Mouse (Mus musculus) C2C12 (cell line): ENCODE results near the gene Trio. TPM values are rescaled to one million over a fixed set of nuclear protein-coding genes. Genes with fewer than 3 reads are reported as not detected.
A peak's percentile ranks its signal among the peaks of the same experiment; 100 is the strongest.

Experiments
- H3K27me3 ChIP-seq: one replicate; pipeline ENCODE4 v1.6.1; 2011; ENCODE audit not compliant: control insufficient read depth, insufficient read depth, insufficient read length
- H3K36me3 ChIP-seq: one replicate; pipeline ENCODE4 v1.6.1; 2011; ENCODE audit not compliant: control insufficient read depth, insufficient read depth
- H3K4me3 ChIP-seq: one replicate; pipeline ENCODE4 v1.5.1; 2011; ENCODE audit warnings: mild to moderate bottlenecking, control low read depth; ENCODE audit not compliant: poor library complexity, insufficient read depth, severe bottlenecking
- H3K79me2 ChIP-seq: one replicate; pipeline ENCODE4 v1.6.1; 2011; ENCODE audit not compliant: control insufficient read depth, insufficient read depth
- H3K79me3 ChIP-seq: one replicate; pipeline ENCODE4 v1.6.1; 2011; ENCODE audit warnings: low read depth, control low read depth
- H3ac ChIP-seq: one replicate; pipeline ENCODE3; 2011; ENCODE audit warnings: low read depth; ENCODE audit not compliant: control insufficient read depth, insufficient read length
- CEBPB ChIP-seq: IDR thresholded peaks from one replicate; pipeline ENCODE4 v1.6.1; 2011; ENCODE audit warnings: low read depth, mild to moderate bottlenecking, control low read depth, moderate library complexity
- CTCF ChIP-seq: IDR thresholded peaks from one replicate; pipeline ENCODE4 v1.5.1; 2011; ENCODE audit not compliant: control insufficient read depth, insufficient read depth, insufficient read length
- FOSL1 ChIP-seq: IDR thresholded peaks from one replicate; pipeline ENCODE4 v1.8.0; 2011; ENCODE audit warnings: mild to moderate bottlenecking, low read length; ENCODE audit not compliant: poor library complexity, insufficient read depth, severe bottlenecking
- MAX ChIP-seq: IDR thresholded peaks from one replicate; pipeline ENCODE4 v1.6.1; 2011; ENCODE audit warnings: mild to moderate bottlenecking, control low read depth
- MYOD1 ChIP-seq: IDR thresholded peaks from one replicate; pipeline ENCODE4 v1.6.1; 2011; ENCODE audit warnings: low read depth; ENCODE audit not compliant: control insufficient read depth, insufficient read length
- MYOG ChIP-seq: IDR thresholded peaks from one replicate; pipeline ENCODE4 v1.6.1; 2011; ENCODE audit not compliant: control insufficient read depth, insufficient read length; ENCODE audit errors: extremely low read depth
- USF1 ChIP-seq: IDR thresholded peaks from one replicate; pipeline ENCODE4 v1.6.1; 2011; ENCODE audit warnings: low read depth, mild to moderate bottlenecking, control low read depth, moderate library complexity
- polyA plus RNA-seq: library from polyadenylated mRNA; unstranded; fragments of >200 nt; fragmentation: generic; extraction: Trizol; gene quantifications from one replicate; pipeline ENCODE4 v1.2.1, GENCODE M21; 2012; ENCODE audit warnings: missing spikeins

Trio gene
- polyA plus RNA-seq, 1 experiment: 26.2 TPM

- TF ChIP-seq USF1: no peak
- TF ChIP-seq MYOD1: no peak
- no peak for TF ChIP-seq CEBPB
- TF ChIP-seq MYOG: no peak
- TF ChIP-seq FOSL1: no peak
- no peak for TF ChIP-seq CTCF
- no peak for TF ChIP-seq MAX
- no peaks in the 10 kb centered on the region for H3K27me3 ChIP-seq
These were observed 151.8 kb downstream of the Trio start for GRCm38 (mm10) chr15:27873747-27874320.

GRCm38 (mm10) chr15:27872286-27872685 is 153.4 kb downstream of the Trio start:
- Histone ChIP-seq H3K79me2 (peaks cover 8% of the 10 kb centered on the region), H3K36me3 (peaks cover 77% of the 10 kb centered on the region), H3K79me3 (no peaks in the 10 kb centered on the region), H3K27me3 (no peaks in the 10 kb centered on the region), H3K4me3 (no peak overlapping the region), H3ac (no peak overlapping the region)
- TF ChIP-seq MYOD1 (no peak), CTCF (no peak), MYOG (no peak), USF1 (no peak), MAX (no peak), FOSL1 (no peak), CEBPB (no peak)

More at GRCm38 (mm10) chr15:27873747-27874320, 151.8 kb downstream of the Trio start:
- no peak overlapping the region for H3ac ChIP-seq
- H3K79me3 ChIP-seq: no peaks in the 10 kb centered on the region
- H3K79me2 ChIP-seq: peaks cover 8% of the 10 kb centered on the region
- H3K4me3 ChIP-seq: no peak overlapping the region
- H3K36me3 ChIP-seq: peaks cover 83% of the 10 kb centered on the region

- no peak for TF ChIP-seq FOSL1
- peaks cover 8% of the 10 kb centered on the region for H3K79me2 ChIP-seq
- H3K79me3 ChIP-seq: no peaks in the 10 kb centered on the region
- no peaks in the 10 kb centered on the region for H3K27me3 ChIP-seq
- H3ac ChIP-seq: no peak overlapping the region
- peaks cover 76% of the 10 kb centered on the region for H3K36me3 ChIP-seq
- no peak overlapping the region for H3K4me3 ChIP-seq
These were observed 153.9 kb downstream of the Trio start for GRCm38 (mm10) chr15:27871708-27872107.

DNA sequence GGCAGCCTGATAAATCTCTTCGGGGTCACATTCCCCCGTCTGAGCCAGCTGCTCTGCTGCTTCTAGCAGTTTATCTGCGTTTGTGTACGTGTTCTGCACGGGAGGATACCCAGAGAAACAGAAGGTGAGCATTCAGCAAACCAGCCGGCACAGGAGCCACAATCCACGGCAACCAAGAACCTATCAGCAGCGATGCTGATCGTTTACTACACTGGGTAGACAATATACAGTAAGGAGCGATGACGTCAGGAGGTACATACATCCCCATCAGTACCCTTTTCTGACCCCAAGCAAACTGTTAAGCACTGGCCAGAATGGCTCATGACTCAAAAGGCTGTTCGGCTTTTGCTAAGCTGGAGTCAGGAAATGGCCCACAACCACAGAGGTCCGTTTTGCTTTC is 154.4 kb downstream of the Trio start:
- Histone ChIP-seq H3K79me2 (peaks cover 8% of the 10 kb centered on the region), H3ac (no peak overlapping the region), H3K4me3 (no peak overlapping the region), H3K79me3 (no peaks in the 10 kb centered on the region), H3K36me3 (peaks cover 76% of the 10 kb centered on the region), H3K27me3 (no peaks in the 10 kb centered on the region)
- TF ChIP-seq FOSL1: no peak
- no peak for TF ChIP-seq MAX
- no peak for TF ChIP-seq CTCF
- no peak for TF ChIP-seq MYOG

- no peak overlapping the region for H3ac ChIP-seq
- no peaks in the 10 kb centered on the region for H3K79me3 ChIP-seq
- H3K27me3 ChIP-seq: no peaks in the 10 kb centered on the region
- peaks cover 87% of the 10 kb centered on the region for H3K36me3 ChIP-seq
- TF ChIP-seq FOSL1 (no peak), USF1 (no peak), MYOD1 (no peak), CTCF (no peak), MYOG (no peak)
- no peak overlapping the region for H3K4me3 ChIP-seq
- H3K79me2 ChIP-seq: peaks cover 8% of the 10 kb centered on the region
These were observed 156.6 kb downstream of the Trio start for GRCm38 (mm10) chr15:27869001-27869400.

DNA sequence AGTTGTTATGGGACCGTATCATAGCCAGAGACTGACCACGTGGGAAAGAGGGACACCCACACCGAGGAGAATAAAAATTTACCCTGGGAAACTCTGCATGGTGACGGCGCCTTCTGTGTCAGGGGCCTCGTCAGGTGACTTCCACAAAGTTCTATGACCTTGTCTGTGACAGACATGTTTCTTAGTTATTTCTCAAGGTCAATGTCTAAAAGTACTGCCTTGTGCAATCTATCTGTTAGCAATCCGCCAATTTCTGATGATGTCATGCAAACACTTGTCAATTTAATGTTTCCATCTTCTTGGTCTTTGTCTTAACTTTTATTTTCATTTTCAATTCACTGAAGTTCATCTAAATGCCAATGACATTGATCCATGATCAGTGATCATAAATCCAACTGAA is 157.8 kb downstream of the Trio start:
- no peak overlapping the region for H3ac ChIP-seq
- TF ChIP-seq CTCF (no peak), USF1 (peak; percentile 1)
- peaks cover 90% of the 10 kb centered on the region for H3K36me3 ChIP-seq
- peaks cover 8% of the 10 kb centered on the region for H3K79me2 ChIP-seq
- H3K27me3 ChIP-seq: no peaks in the 10 kb centered on the region
- H3K79me3 ChIP-seq: no peaks in the 10 kb centered on the region
- H3K4me3 ChIP-seq: no peak overlapping the region

- Histone ChIP-seq H3K27me3 (no peaks in the 10 kb centered on the region), H3K79me2 (peaks cover 8% of the 10 kb centered on the region), H3ac (no peak overlapping the region), H3K4me3 (no peak overlapping the region), H3K79me3 (no peaks in the 10 kb centered on the region), H3K36me3 (peaks cover 90% of the 10 kb centered on the region)
- TF ChIP-seq CEBPB (no peak), USF1 (no peak), CTCF (no peak), FOSL1 (no peak)
These were observed 159.2 kb downstream of the Trio start for GRCm38 (mm10) chr15:27866471-27866870.
